ENCODE assay signal across 10 mouse cellular contexts in genomic region chr6:97027110-97027677, GRCm38 (mm10). TPM values are rescaled to one million over a fixed set of nuclear protein-coding genes. Genes with fewer than 3 reads are reported as not detected.
DNase-seq lines count a peak whose midpoint lies in the region; ATAC-seq and TF ChIP-seq lines count a peak whose summit lies in the region.
"Had no signal": no experiment of that assay in that cellular context is flagged by ENCODE, and none has a peak within 500 bp of the region (broad histone marks: within the 10 kb centered on the region; RNA-seq: fewer than 3 reads in every experiment).

No protein-coding gene starts in this region.

- H3K36me3 ChIP-seq in kidney, adult 2 months (ENCODE audit: control insufficient read depth, insufficient read depth, low read length), result no peaks in the 10 kb centered on the region
- no peaks in the 10 kb centered on the region for H3K36me3 ChIP-seq in kidney, embryonic 14.5 days (ENCODE audit: control insufficient read depth, insufficient read depth, low read length)
- H3K36me3 ChIP-seq in limb, embryonic 14.5 days (ENCODE audit: control insufficient read depth, insufficient read depth, low read length), result no peaks in the 10 kb centered on the region
- H3K36me3 ChIP-seq: heart, embryonic 13.5 days; limb, embryonic 12.5 days had no signal

- no peaks in the 10 kb centered on the region for H3K4me1 ChIP-seq in kidney, adult 2 months (ENCODE audit: control insufficient read depth, insufficient read depth, low read length)
- H3K4me1 ChIP-seq in kidney, embryonic 14.5 days (ENCODE audit: control insufficient read depth, insufficient read depth, low read length), result no peaks in the 10 kb centered on the region
- no peaks in the 10 kb centered on the region for H3K4me1 ChIP-seq in limb, embryonic 14.5 days (ENCODE audit: control insufficient read depth, insufficient read depth, low read length)
- H3K4me1 ChIP-seq: heart, embryonic 13.5 days; limb, embryonic 12.5 days had no signal

- peak; percentile 5 for DNase-seq in kidney, adult 2 months
- peak; percentile 66 for DNase-seq in 416B (ENCODE audit: low read depth)
- no peak for DNase-seq in Patski (ENCODE audit: low read depth, low spot score)
- peak; percentile 52 for DNase-seq in limb, embryonic 14.5 days (ENCODE audit: low spot score)
- no peak for DNase-seq in cerebellum, postnatal 36 days
- DNase-seq in adrenal gland, postnatal 4 days (ENCODE audit: low spot score in 2 of 2), result no peak
- no peak for DNase-seq in thymus, postnatal 4 days

- no peak for TF ChIP-seq CTCF in kidney, adult 2 months (conservative IDR thresholded peaks at IDR 0.05; ENCODE audit: insufficient read depth, insufficient read length, low read depth, low read length)
- TF ChIP-seq CTCF in Patski (IDR thresholded peaks at IDR 0.05), result peak; percentile 40

- no peak overlapping the region for H3K27ac ChIP-seq in kidney, adult 2 months (ENCODE audit: insufficient read depth, low read depth, low read length)
- H3K27ac ChIP-seq in kidney, embryonic 14.5 days (ENCODE audit: low read depth, low read length), result no peak overlapping the region
- H3K27ac ChIP-seq in limb, embryonic 14.5 days (replicated peaks; ENCODE audit: low read depth, low read length), result no peak overlapping the region
- H3K27ac ChIP-seq: heart, embryonic 13.5 days; limb, embryonic 12.5 days had no signal

- H3K27me3 ChIP-seq in kidney, adult 2 months (replicated peaks; ENCODE audit: control insufficient read depth, insufficient read depth, low read length), result no peaks in the 10 kb centered on the region; the same call in 1 of the 2 replicates
- H3K27me3 ChIP-seq in kidney, embryonic 14.5 days (ENCODE audit: control insufficient read depth, insufficient read depth, low read length), result no peaks in the 10 kb centered on the region
- H3K27me3 ChIP-seq in Patski, result peaks cover 78% of the 10 kb centered on the region
- H3K27me3 ChIP-seq in limb, embryonic 14.5 days (ENCODE audit: control insufficient read depth, insufficient read depth, low read length), result no peaks in the 10 kb centered on the region

- no peak overlapping the region for H3K9ac ChIP-seq in kidney, embryonic 14.5 days (ENCODE audit: low read depth, low read length)
- no peak overlapping the region for H3K9ac ChIP-seq in limb, embryonic 14.5 days (ENCODE audit: low read depth, low read length, severe bottlenecking)
- H3K9ac ChIP-seq: heart, embryonic 13.5 days; limb, embryonic 12.5 days had no signal

- ATAC-seq in kidney, embryonic 14.5 days (ENCODE audit: low FRiP score, low TSS enrichment), result no peak
- no peak for ATAC-seq in Patski
- ATAC-seq in limb, embryonic 14.5 days (ENCODE audit: low FRiP score, low read depth), result no peak

- no peak overlapping the region for H3K4me2 ChIP-seq in kidney, embryonic 14.5 days (replicated peaks; ENCODE audit: low read depth, low read length)
- H3K4me2 ChIP-seq in limb, embryonic 14.5 days (replicated peaks; ENCODE audit: low read depth, low read length, severe bottlenecking), result no peak overlapping the region
- H3K4me2 ChIP-seq: heart, embryonic 13.5 days; limb, embryonic 12.5 days had no signal

- in situ Hi-C loops in Patski (cut with MboI; ENCODE audit: low pct_unique_long_range_greater_than_20kb), result no loop called here

- no peaks in the 10 kb centered on the region for H3K9me3 ChIP-seq in kidney, embryonic 14.5 days (ENCODE audit: control insufficient read depth, low read length)
- H3K9me3 ChIP-seq in limb, embryonic 14.5 days (ENCODE audit: control insufficient read depth, low read length), result no peaks in the 10 kb centered on the region
- H3K9me3 ChIP-seq: heart, embryonic 13.5 days; limb, embryonic 12.5 days had no signal

- POLR2A ChIA-PET in Patski (lab: Charles Lee), result no interaction called here

- CTCF ChIA-PET in Patski (lab: Charles Lee), result no interaction called here

- TF ChIP-seq POLR2A in kidney, adult 2 months (IDR thresholded peaks at IDR 0.05; ENCODE audit: low read depth, low read length), result no peak
- TF ChIP-seq POLR2A in limb, embryonic 14.5 days (IDR thresholded peaks at IDR 0.05; ENCODE audit: borderline replicate concordance, extremely low read depth, insufficient read depth, insufficient read length), result no peak

- 49% methylated on average over 5 of the region's 5 CpGs for WGBS in kidney, adult 2 months
- 60% methylated on average over 5 of the region's 5 CpGs for WGBS in kidney, embryonic 14.5 days
- 32% methylated on average over 5 of the region's 5 CpGs for WGBS in limb, embryonic 14.5 days

- no peak overlapping the region for H3K4me3 ChIP-seq in kidney, adult 2 months (ENCODE audit: insufficient read depth, low read depth, low read length)
- no peak overlapping the region for H3K4me3 ChIP-seq in kidney, embryonic 14.5 days (ENCODE audit: low read length)
- no peak overlapping the region for H3K4me3 ChIP-seq in limb, embryonic 14.5 days (replicated peaks; ENCODE audit: low read length)
- H3K4me3 ChIP-seq: heart, embryonic 13.5 days; limb, embryonic 12.5 days had no signal

RNA-seq across cellular contexts. Expression of gene Fam19a4, which starts 33.0 kb away (rescaled TPM):
- not detected in 2 replicates for polyA plus RNA-seq in kidney, adult 2 months (2012; rRNA removed)
- polyA plus RNA-seq in kidney, embryonic 14.5 days (2014; fragmentation: Nextera tagmentation; extraction: Ambion mirVana), result 0.96 and 1.1 TPM in 2 replicates
- polyA plus RNA-seq in Patski (2021), result not detected
- 0.29 and 0.31 TPM in 2 replicates for polyA plus RNA-seq in limb, embryonic 14.5 days (2012; rRNA removed)
- polyA plus RNA-seq in limb, embryonic 14.5 days (2014; fragmentation: Nextera tagmentation; extraction: Ambion mirVana), result 0.28 and 0.43 TPM in 2 replicates
- total RNA-seq in adrenal gland, postnatal 4 days (2021), result under 1 TPM; 0.08 to 0.40 TPM
- polyA plus RNA-seq: heart, embryonic 13.5 days had no signal

Comparison
In these comparisons a context has a peak if more than half of its experiments do, and no peak if none do; other contexts are left out.
1. DNase-seq: peak in kidney, adult 2 months (single experiment), 416B (single experiment) and limb, embryonic 14.5 days (single experiment); none in Patski (single experiment), cerebellum, postnatal 36 days (0 of 2), adrenal gland, postnatal 4 days (0 of 2) and thymus, postnatal 4 days (single experiment).